ENCODE assay signal across 21 mouse cellular contexts in the genomic region with DNA sequence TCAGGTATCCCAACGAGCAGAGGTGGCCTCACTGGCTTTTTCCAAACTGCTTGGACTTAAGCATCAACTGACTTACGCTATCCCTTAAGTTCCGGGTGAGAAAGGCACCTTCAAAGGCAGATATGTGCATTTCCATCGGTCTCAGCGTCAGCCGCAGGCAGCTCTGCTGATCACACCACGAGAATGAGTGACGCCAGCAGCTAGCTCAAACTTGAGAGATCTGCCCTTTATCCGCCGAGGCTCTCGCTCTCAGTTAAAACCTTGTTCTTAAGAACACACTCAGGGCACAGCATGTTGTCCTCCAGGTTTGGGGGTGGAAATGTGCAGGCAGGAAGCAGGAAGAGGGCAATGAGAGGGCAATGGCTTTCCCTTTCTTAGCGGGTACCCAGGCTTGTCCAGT. TPM values are rescaled to one million over a fixed set of nuclear protein-coding genes. Genes with fewer than 3 reads are reported as not detected.
"Had no signal": no experiment of that assay in that cellular context is flagged by ENCODE, and none has a peak within 500 bp of the region (broad histone marks: within the 10 kb centered on the region; RNA-seq: fewer than 3 reads in every experiment).

No protein-coding gene starts in this region.

- H3K4me3 ChIP-seq: kidney, embryonic 15.5 days; left cerebral cortex, adult 2 months; limb, embryonic 10.5 days; liver, embryonic 15.5 days; midbrain, embryonic 10.5 days; midbrain, embryonic 15.5 days had no signal

- H3K9me3 ChIP-seq: kidney, embryonic 15.5 days; limb, embryonic 10.5 days; liver, embryonic 15.5 days; midbrain, embryonic 15.5 days had no signal

- H3K4me2 ChIP-seq: kidney, embryonic 15.5 days; liver, embryonic 11.5 days; liver, embryonic 15.5 days; midbrain, embryonic 15.5 days had no signal

- H3K27ac ChIP-seq: kidney, embryonic 15.5 days; left cerebral cortex, adult 2 months; limb, embryonic 10.5 days; liver, embryonic 15.5 days; midbrain, embryonic 10.5 days; midbrain, embryonic 15.5 days had no signal

- ATAC-seq: lung, postnatal 0 days; midbrain, embryonic 15.5 days had no signal

- H3K36me3 ChIP-seq: kidney, embryonic 15.5 days; limb, embryonic 10.5 days; liver, embryonic 15.5 days; midbrain, embryonic 10.5 days; midbrain, embryonic 15.5 days had no signal

- H3K27me3 ChIP-seq: kidney, embryonic 15.5 days; liver, embryonic 15.5 days; midbrain, embryonic 15.5 days had no signal

- DNase-seq: kidney, adult 2 months; kidney, postnatal 25 days; lung, adult 2 months; lung, postnatal 36 days; spleen, adult 18-20 months had no signal

- H3K9ac ChIP-seq: kidney, embryonic 15.5 days; liver, embryonic 15.5 days; midbrain, embryonic 15.5 days had no signal

- H3K4me1 ChIP-seq: midbrain, embryonic 15.5 days had no signal

RNA-seq across cellular contexts. Expression of gene Igsf23, which starts 1.6 kb away (rescaled TPM):
- total RNA-seq: layer of hippocampus, postnatal 25 days; left cerebral cortex, adult 2 months; left cerebral cortex, postnatal 14 days; megakaryocyte progenitor cell, adult 5-6 weeks had no signal
- polyA plus RNA-seq: midbrain, embryonic 15.5 days; neural tube, embryonic 14.5 days had no signal

RNA-seq across cellular contexts. Expression of gene Ceacam20, which starts 16.3 kb away (rescaled TPM):
- total RNA-seq: layer of hippocampus, postnatal 25 days; left cerebral cortex, adult 2 months; left cerebral cortex, postnatal 14 days; megakaryocyte progenitor cell, adult 5-6 weeks had no signal
- polyA plus RNA-seq: kidney, embryonic 15.5 days; limb, embryonic 10.5 days; limb, embryonic 14.5 days; liver, embryonic 11.5 days; liver, embryonic 15.5 days; lung, postnatal 0 days; midbrain, embryonic 10.5 days; midbrain, embryonic 15.5 days; neural tube, embryonic 14.5 days; urinary bladder, adult 2 months had no signal

RNA-seq across cellular contexts. Expression of gene Nlrp9b, which starts 42.3 kb away (rescaled TPM):
- total RNA-seq: layer of hippocampus, postnatal 25 days; left cerebral cortex, adult 2 months; left cerebral cortex, postnatal 14 days; megakaryocyte progenitor cell, adult 5-6 weeks had no signal
- polyA plus RNA-seq: intestine, embryonic 14.5 days; kidney, adult 2 months; kidney, embryonic 15.5 days; limb, embryonic 10.5 days; limb, embryonic 14.5 days; liver, embryonic 11.5 days; liver, embryonic 15.5 days; lung, adult 2 months; lung, postnatal 0 days; midbrain, embryonic 10.5 days; midbrain, embryonic 15.5 days; neural tube, embryonic 14.5 days; stomach, embryonic 16.5 days; urinary bladder, adult 2 months had no signal
